Mouse (Mus musculus) liver, embryonic 14.5 days (tissue): ENCODE results near the gene Eif2b3.

Source experiments
- CTCF ChIP-seq: IDR thresholded peaks from 2 replicates; pipeline ENCODE4 v1.5.1; 2016; ENCODE audit warnings: antibody characterized with exemption, low read depth, control low read depth
- EP300 ChIP-seq: IDR thresholded peaks from 2 replicates; pipeline ENCODE4 v1.6.1; 2016; ENCODE audit warnings: antibody characterized with exemption, low read depth

DNA sequence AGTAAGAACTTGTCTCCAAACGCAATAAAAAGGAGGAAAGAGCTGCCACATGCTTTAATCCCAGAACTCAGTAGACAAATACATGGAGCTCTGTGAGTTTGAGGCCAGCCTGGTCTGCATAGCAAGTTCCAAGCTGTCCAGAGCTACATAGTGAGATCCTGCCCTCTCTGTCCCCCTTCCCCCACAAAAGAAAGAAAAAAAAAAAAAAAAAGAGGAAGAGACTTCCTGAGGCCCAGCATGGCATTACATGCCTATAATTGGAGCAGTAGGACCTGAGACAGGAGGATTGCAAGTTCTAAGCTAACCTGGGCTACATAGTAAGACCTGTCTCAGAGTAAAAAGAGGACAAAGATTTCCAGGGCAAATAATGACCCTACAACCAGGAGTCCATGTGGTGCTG is 50.4 kb downstream of the Eif2b3 start:
- TF ChIP-seq CTCF (no peak), EP300 (no peak)
